Mouse (Mus musculus): Measurements from ENCODE around the gene Pcyox1. TPM values are rescaled to one million over a fixed set of nuclear protein-coding genes. Genes with fewer than 3 reads are reported as not detected.

The Pcyox1 gene
- total RNA-seq, 1 experiment: 41.5 TPM

DNA sequence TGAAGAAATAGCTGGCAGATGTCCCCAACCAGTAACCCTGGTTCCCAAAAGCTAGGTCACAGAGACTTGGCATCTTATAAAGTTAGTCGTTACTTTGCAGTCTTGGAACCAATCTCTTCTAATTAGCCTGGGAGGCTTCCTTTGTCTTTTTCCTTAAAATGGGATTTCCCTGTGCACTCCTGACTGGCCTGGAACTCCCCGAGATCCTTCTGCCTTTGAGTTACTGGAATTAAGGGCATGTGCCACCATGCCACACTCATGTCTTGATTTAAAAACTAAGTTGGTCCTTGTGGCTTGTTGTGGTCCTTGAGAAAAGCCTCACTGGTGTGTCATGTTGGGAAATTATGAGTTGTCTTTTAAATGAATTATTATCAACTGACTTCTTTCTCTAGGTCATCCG is 18.6 kb downstream of the Pcyox1 start:
- peaks cover 0 to 6% of the 10 kb centered on the region in 2 experiments; a peak in 1 of 4 replicates for H3K4me1 ChIP-seq (ENCODE audit: control insufficient read depth in 2 of 2, insufficient read depth in 2 of 2, low read length in 2 of 2, poor library complexity in 1 of 2)
- peaks cover 22% of the 10 kb centered on the region for H3K36me3 ChIP-seq (ENCODE audit: control insufficient read depth, insufficient read depth, low read length, poor library complexity, severe bottlenecking)
- H3K9ac ChIP-seq (ENCODE audit: insufficient read depth, low read depth, low read length, poor library complexity, severe bottlenecking): no peak overlapping the region
- H3K27ac ChIP-seq (ENCODE audit: insufficient read depth, low read depth, low read length, poor library complexity, severe bottlenecking): no peak overlapping the region
- no peak overlapping the region for H3K4me3 ChIP-seq (ENCODE audit: insufficient read depth in 1 of 2, low read depth in 1 of 2, low read length in 2 of 2, poor library complexity in 1 of 2, severe bottlenecking in 1 of 2)
- no peaks in the 10 kb centered on the region for H3K9me3 ChIP-seq (ENCODE audit: control insufficient read depth, insufficient read depth, low read depth, low read length)
- no peak for DNase-seq (ENCODE audit: low read depth, low spot score)
- TF ChIP-seq CHD2 (IDR thresholded peaks at IDR 0.05; ENCODE audit: low read depth, low read length) (no peak), ZNF384 (IDR thresholded peaks at IDR 0.05; ENCODE audit: low read depth, low read length) (no peak), HCFC1 (IDR thresholded peaks at IDR 0.05; ENCODE audit: borderline replicate concordance, insufficient read depth, low read length) (no peak), MAFK (IDR thresholded peaks at IDR 0.05; ENCODE audit: insufficient read depth, low read depth, low read length) (no peak), ZC3H11A (IDR thresholded peaks at IDR 0.05; ENCODE audit: borderline replicate concordance, low read depth, low read length) (no peak)
- in situ Hi-C loops (cut with MboI; ENCODE audit: low sequenced_read_pairs in 2 of 2, unreplicated experiment in 2 of 2): no loop called here

- no peak overlapping the region for H3K27ac ChIP-seq (ENCODE audit: insufficient read depth, low read depth, low read length, poor library complexity, severe bottlenecking)
- peak overlapping the region; percentile 26; the same call in 1 of the 2 replicates for H3K9ac ChIP-seq (ENCODE audit: insufficient read depth, low read depth, low read length, poor library complexity, severe bottlenecking)
- H3K9me3 ChIP-seq (ENCODE audit: control insufficient read depth, insufficient read depth, low read depth, low read length): no peaks in the 10 kb centered on the region
- no peak for TF ChIP-seq CHD2 (IDR thresholded peaks at IDR 0.05; ENCODE audit: low read depth, low read length)
- no peak for TF ChIP-seq ZNF384 (IDR thresholded peaks at IDR 0.05; ENCODE audit: low read depth, low read length)
- no peak for TF ChIP-seq ZC3H11A (IDR thresholded peaks at IDR 0.05; ENCODE audit: borderline replicate concordance, low read depth, low read length)
- TF ChIP-seq HCFC1 (IDR thresholded peaks at IDR 0.05; ENCODE audit: borderline replicate concordance, insufficient read depth, low read length): no peak
- TF ChIP-seq MAFK (IDR thresholded peaks at IDR 0.05; ENCODE audit: insufficient read depth, low read depth, low read length): no peak
- H3K4me1 ChIP-seq (ENCODE audit: control insufficient read depth in 2 of 2, insufficient read depth in 2 of 2, low read length in 2 of 2, poor library complexity in 1 of 2): peaks cover 0 to 9% of the 10 kb centered on the region in 2 experiments; a peak in 1 of 4 replicates
- H3K4me3 ChIP-seq (ENCODE audit: insufficient read depth in 1 of 2, low read depth in 1 of 2, low read length in 2 of 2, poor library complexity in 1 of 2, severe bottlenecking in 1 of 2): peak overlapping the region in 1 of 2 experiments; percentile 20; a peak in 1 of 4 replicates
- in situ Hi-C loops (cut with MboI; ENCODE audit: low sequenced_read_pairs in 2 of 2, unreplicated experiment in 2 of 2): loop anchor here in 1 of 2 experiments (25.0 kb wide), 1 partner anchor 236 kb away; no protein-coding TSS in a partner anchor
- no peak for DNase-seq (ENCODE audit: low read depth, low spot score)
- H3K36me3 ChIP-seq (ENCODE audit: control insufficient read depth, insufficient read depth, low read length, poor library complexity, severe bottlenecking): peaks cover 24% of the 10 kb centered on the region
Measured at GRCm38 (mm10) chr6:86373556-86373955, 23.4 kb downstream of the Pcyox1 start.

- H3K4me1 ChIP-seq (ENCODE audit: control insufficient read depth in 2 of 2, insufficient read depth in 2 of 2, low read length in 2 of 2, poor library complexity in 1 of 2): peaks cover 0 to 9% of the 10 kb centered on the region in 2 experiments; a peak in 1 of 4 replicates
- in situ Hi-C loops (cut with MboI; ENCODE audit: low sequenced_read_pairs in 2 of 2, unreplicated experiment in 2 of 2): loop anchor here in 1 of 2 experiments (25.0 kb wide), 1 partner anchor 235 kb away; no protein-coding TSS in a partner anchor
- peak overlapping the region; percentile 83 to 86 for H3K4me3 ChIP-seq (ENCODE audit: insufficient read depth in 1 of 2, low read depth in 1 of 2, low read length in 2 of 2, poor library complexity in 1 of 2, severe bottlenecking in 1 of 2)
- H3K36me3 ChIP-seq (ENCODE audit: control insufficient read depth, insufficient read depth, low read length, poor library complexity, severe bottlenecking): peaks cover 19% of the 10 kb centered on the region
- DNase-seq (ENCODE audit: low read depth, low spot score): no peak
- H3K9ac ChIP-seq (ENCODE audit: insufficient read depth, low read depth, low read length, poor library complexity, severe bottlenecking): peak overlapping the region; percentile 99
- no peaks in the 10 kb centered on the region for H3K9me3 ChIP-seq (ENCODE audit: control insufficient read depth, insufficient read depth, low read depth, low read length)
- H3K27ac ChIP-seq (ENCODE audit: insufficient read depth, low read depth, low read length, poor library complexity, severe bottlenecking): no peak overlapping the region; the same call in 1 of the 2 replicates
- TF ChIP-seq HCFC1 (IDR thresholded peaks at IDR 0.05; ENCODE audit: borderline replicate concordance, insufficient read depth, low read length) (no peak), CHD2 (IDR thresholded peaks at IDR 0.05; ENCODE audit: low read depth, low read length) (no peak), ZNF384 (IDR thresholded peaks at IDR 0.05; ENCODE audit: low read depth, low read length) (no peak), ZC3H11A (IDR thresholded peaks at IDR 0.05; ENCODE audit: borderline replicate concordance, low read depth, low read length) (no peak), MAFK (IDR thresholded peaks at IDR 0.05; ENCODE audit: insufficient read depth, low read depth, low read length) (no peak)
Measured at GRCm38 (mm10) chr6:86371950-86372516, 24.9 kb downstream of the Pcyox1 start.

- H3K9ac ChIP-seq (ENCODE audit: insufficient read depth, low read depth, low read length, poor library complexity, severe bottlenecking): peak overlapping the region; percentile 99
- peak overlapping the region; percentile 51 for H3K27ac ChIP-seq (ENCODE audit: insufficient read depth, low read depth, low read length, poor library complexity, severe bottlenecking)
- H3K4me1 ChIP-seq (ENCODE audit: control insufficient read depth in 2 of 2, insufficient read depth in 2 of 2, low read length in 2 of 2, poor library complexity in 1 of 2): peaks cover 0 to 11% of the 10 kb centered on the region in 2 experiments; a peak in 1 of 4 replicates
- peak overlapping the region; percentile 83 to 86 for H3K4me3 ChIP-seq (ENCODE audit: insufficient read depth in 1 of 2, low read depth in 1 of 2, low read length in 2 of 2, poor library complexity in 1 of 2, severe bottlenecking in 1 of 2)
- peak; percentile 92 for DNase-seq (ENCODE audit: low read depth, low spot score)
- H3K36me3 ChIP-seq (ENCODE audit: control insufficient read depth, insufficient read depth, low read length, poor library complexity, severe bottlenecking): peaks cover 16% of the 10 kb centered on the region
- H3K9me3 ChIP-seq (ENCODE audit: control insufficient read depth, insufficient read depth, low read depth, low read length): no peaks in the 10 kb centered on the region
- in situ Hi-C loops (cut with MboI; ENCODE audit: low sequenced_read_pairs in 2 of 2, unreplicated experiment in 2 of 2): loop anchor here in 1 of 2 experiments (25.0 kb wide), 1 partner anchor 234 kb away; no protein-coding TSS in a partner anchor
- TF ChIP-seq CHD2 (IDR thresholded peaks at IDR 0.05; ENCODE audit: low read depth, low read length) (peak; percentile 97), MAFK (IDR thresholded peaks at IDR 0.05; ENCODE audit: insufficient read depth, low read depth, low read length) (no peak), ZC3H11A (IDR thresholded peaks at IDR 0.05; ENCODE audit: borderline replicate concordance, low read depth, low read length) (no peak), ZNF384 (IDR thresholded peaks at IDR 0.05; ENCODE audit: low read depth, low read length) (no peak), HCFC1 (IDR thresholded peaks at IDR 0.05; ENCODE audit: borderline replicate concordance, insufficient read depth, low read length) (peak; percentile 74)
Measured at GRCm38 (mm10) chr6:86371340-86371911, 25.5 kb downstream of the Pcyox1 start.

All from ES-E14 (cell line).